In genomic region chr15:89173024-89173905, GRCm38 (mm10) we compare ENCODE assay signal across 7 mouse cellular contexts. TPM values are rescaled to one million over a fixed set of nuclear protein-coding genes. Genes with fewer than 3 reads are reported as not detected.
DNase-seq lines count a peak whose midpoint lies in the region; ATAC-seq and TF ChIP-seq lines count a peak whose summit lies in the region.

No protein-coding gene starts in this region.

- DNase-seq in thymus, adult 2 months = peak; percentile 21
- no peak for DNase-seq in thymus, adult 18-20 months
- peak; percentile 46 to 55 for DNase-seq in cerebellum, postnatal 36 days
- DNase-seq in kidney, postnatal 14 days = peak; percentile 80
- DNase-seq in stomach, postnatal 0 days (ENCODE audit: low spot score) = peak; percentile 71

- H3K4me3 ChIP-seq in thymus, adult 2 months (ENCODE audit: control insufficient read depth, insufficient read depth, low read length) = peak overlapping the region; percentile 37
- H3K4me3 ChIP-seq in heart, embryonic 16.5 days (ENCODE audit: low read length) = peak overlapping the region; percentile 74
- H3K4me3 ChIP-seq in macrophage (ENCODE audit: inconsistent target) = peak overlapping the region; percentile 46
- peak overlapping the region; percentile 57 for H3K4me3 ChIP-seq in stomach, postnatal 0 days (ENCODE audit: low read depth, low read length)

- H3K27ac ChIP-seq in thymus, adult 2 months (ENCODE audit: control insufficient read depth, insufficient read depth, low read length) = no peak overlapping the region; the same call in 1 of the 2 replicates
- peak overlapping the region; percentile 68 for H3K27ac ChIP-seq in heart, embryonic 16.5 days (ENCODE audit: low read length)
- H3K27ac ChIP-seq in macrophage = peak overlapping the region; percentile 90
- H3K27ac ChIP-seq in stomach, postnatal 0 days (replicated peaks) = peak overlapping the region; percentile 95

- no peak for TF ChIP-seq EP300 in stomach, postnatal 0 days (optimal IDR thresholded peaks at IDR 0.05)

- no peaks in the 10 kb centered on the region; the same call in none of the 2 replicates for H3K27me3 ChIP-seq in thymus, adult 2 months (ENCODE audit: control insufficient read depth, insufficient read depth, low read length)
- H3K27me3 ChIP-seq in heart, embryonic 16.5 days (ENCODE audit: control insufficient read depth, insufficient read depth, low read length) = no peaks in the 10 kb centered on the region
- H3K27me3 ChIP-seq in stomach, postnatal 0 days (ENCODE audit: control insufficient read depth, insufficient read depth, low read length) = no peaks in the 10 kb centered on the region

- no peaks in the 10 kb centered on the region for H3K36me3 ChIP-seq in thymus, adult 2 months (ENCODE audit: control insufficient read depth, insufficient read depth, low read length)
- peaks cover under 1% of the 10 kb centered on the region for H3K36me3 ChIP-seq in heart, embryonic 16.5 days (ENCODE audit: control insufficient read depth, insufficient read depth)
- H3K36me3 ChIP-seq in macrophage (ENCODE audit: inconsistent target) = peaks cover 15% of the 10 kb centered on the region
- H3K36me3 ChIP-seq in stomach, postnatal 0 days (ENCODE audit: control insufficient read depth, insufficient read depth, low read length) = no peaks in the 10 kb centered on the region

- under 1% methylated on average over 65 of the region's 65 CpGs for WGBS in thymus, adult 2 months
- under 1% methylated on average over 64 of the region's 65 CpGs for WGBS in heart, embryonic 16.5 days
- WGBS in macrophage (ENCODE audit: missing documents) = 2% methylated on average over 63 of the region's 65 CpGs
- under 1% methylated on average over 57 of the region's 65 CpGs for WGBS in stomach, postnatal 0 days

- peaks cover 95% of the 10 kb centered on the region for H3K79me2 ChIP-seq in macrophage (ENCODE audit: inconsistent target)

- peak overlapping the region; percentile 100 for H3K4me2 ChIP-seq in heart, embryonic 16.5 days (ENCODE audit: low read depth, low read length)
- H3K4me2 ChIP-seq in stomach, postnatal 0 days (replicated peaks; ENCODE audit: low read depth) = peak overlapping the region; percentile 100

- no peak for TF ChIP-seq POLR2A in thymus, adult 2 months (IDR thresholded peaks at IDR 0.05; ENCODE audit: control insufficient read depth, extremely low read depth, insufficient read depth, low read length, poor library complexity)

- H3K9ac ChIP-seq in heart, embryonic 16.5 days (ENCODE audit: low read length) = peak overlapping the region; percentile 87
- peak overlapping the region; percentile 71 for H3K9ac ChIP-seq in stomach, postnatal 0 days (ENCODE audit: low read length)

- no peak for TF ChIP-seq CTCF in thymus, adult 2 months (IDR thresholded peaks at IDR 0.05; ENCODE audit: borderline replicate concordance, control insufficient read depth, extremely low read depth, insufficient read depth, low read length, poor library complexity)
- peak; percentile 22; the same call in 1 of the 2 replicates for TF ChIP-seq CTCF in stomach, postnatal 0 days (IDR thresholded peaks at IDR 0.05; ENCODE audit: low read depth)

- no peaks in the 10 kb centered on the region for H3K9me3 ChIP-seq in heart, embryonic 16.5 days (replicated peaks; ENCODE audit: control insufficient read depth, low read length)
- H3K9me3 ChIP-seq in stomach, postnatal 0 days (ENCODE audit: control insufficient read depth, low read length) = no peaks in the 10 kb centered on the region

- ATAC-seq in heart, embryonic 16.5 days (replicated peaks; ENCODE audit: extremely low read depth, insufficient read depth, low FRiP score) = no peak
- ATAC-seq in stomach, postnatal 0 days (ENCODE audit: low FRiP score, low TSS enrichment) = peak; percentile 2; the same call in 1 of the 2 replicates

- peaks cover 24% of the 10 kb centered on the region for H3K4me1 ChIP-seq in thymus, adult 2 months (replicated peaks; ENCODE audit: control insufficient read depth, insufficient read depth, low read length)
- peaks cover 96% of the 10 kb centered on the region for H3K4me1 ChIP-seq in heart, embryonic 16.5 days (ENCODE audit: control insufficient read depth, insufficient read depth, low read length)
- peaks cover 39% of the 10 kb centered on the region for H3K4me1 ChIP-seq in stomach, postnatal 0 days (replicated peaks; ENCODE audit: control insufficient read depth, insufficient read depth)

RNA-seq across cellular contexts. Expression of gene Plxnb2, which starts 7.3 kb away (rescaled TPM):
- polyA plus RNA-seq in thymus, adult 2 months (2012; rRNA removed) = 42.8 and 54.6 TPM in 2 replicates
- polyA plus RNA-seq in heart, embryonic 16.5 days (2015; fragmentation: Nextera tagmentation; extraction: Ambion mirVana) = 91.8 and 104 TPM in 2 replicates
- total RNA-seq in macrophage (2018; cell fraction: chromatin; rRNA removed) = 100 to 1,000 TPM in 21 of 26 experiments, 10 to 100 TPM in 5; 56.4 to 466 (median 272) TPM
- total RNA-seq in macrophage (2018; cell fraction: cytosol; rRNA removed) = 100 to 1,000 TPM; 231 to 545 (median 345) TPM
- total RNA-seq in macrophage (2018; cell fraction: nucleus; rRNA removed) = 100 to 1,000 TPM; 287 to 804 (median 490) TPM
- 226 to 333 TPM (median 246 TPM) in 3 replicates for polyA plus RNA-seq in macrophage (2018)
- 75.2 and 85.9 TPM in 2 replicates for polyA plus RNA-seq in stomach, postnatal 0 days (2015; fragmentation: Nextera tagmentation; extraction: Ambion mirVana)

RNA-seq across cellular contexts. Expression of gene Dennd6b, which starts 23.0 kb away (rescaled TPM):
- polyA plus RNA-seq in thymus, adult 2 months (2012; rRNA removed) = 42.3 and 50.1 TPM in 2 replicates
- polyA plus RNA-seq in heart, embryonic 16.5 days (2015; fragmentation: Nextera tagmentation; extraction: Ambion mirVana) = 18.9 and 19.0 TPM in 2 replicates
- total RNA-seq in macrophage (2018; cell fraction: chromatin; rRNA removed) = 10 to 100 TPM; 13.0 to 92.2 (median 42.9) TPM
- total RNA-seq in macrophage (2018; cell fraction: cytosol; rRNA removed) = 1 to 10 TPM in 15 of 26 experiments, under 1 TPM in 11; 0.47 to 5.8 (median 1.3) TPM
- 10 to 100 TPM in 25 of 26 experiments, 1 to 10 TPM in 1; 7.9 to 62.1 (median 21.2) TPM for total RNA-seq in macrophage (2018; cell fraction: nucleus; rRNA removed)
- polyA plus RNA-seq in macrophage (2018) = 0.80 to 2.0 TPM (median 1.1 TPM) in 3 replicates
- 4.1 and 5.3 TPM in 2 replicates for polyA plus RNA-seq in stomach, postnatal 0 days (2015; fragmentation: Nextera tagmentation; extraction: Ambion mirVana)

RNA-seq across cellular contexts. Expression of gene Mapk11, which starts 23.8 kb away (rescaled TPM):
- 27.3 and 28.6 TPM in 2 replicates for polyA plus RNA-seq in thymus, adult 2 months (2012; rRNA removed)
- polyA plus RNA-seq in heart, embryonic 16.5 days (2015; fragmentation: Nextera tagmentation; extraction: Ambion mirVana) = 3.6 and 4.1 TPM in 2 replicates
- total RNA-seq in macrophage (2018; cell fraction: chromatin; rRNA removed) = 10 to 100 TPM in 5 of 26 experiments, 1 to 10 TPM in 21; 2.3 to 40.1 (median 4.9) TPM
- 1 to 10 TPM in 19 of 26 experiments, under 1 TPM in 7; 0.62 to 1.9 (median 1.3) TPM for total RNA-seq in macrophage (2018; cell fraction: cytosol; rRNA removed)
- total RNA-seq in macrophage (2018; cell fraction: nucleus; rRNA removed) = 10 to 100 TPM in 2 of 26 experiments, 1 to 10 TPM in 24; 1.5 to 17.6 (median 2.8) TPM
- 0.79 to 2.1 TPM (median 1.5 TPM) in 3 replicates for polyA plus RNA-seq in macrophage (2018)
- 1.8 and 2.1 TPM in 2 replicates for polyA plus RNA-seq in stomach, postnatal 0 days (2015; fragmentation: Nextera tagmentation; extraction: Ambion mirVana)

RNA-seq across cellular contexts. Expression of gene Mapk12, which starts 32.8 kb away (rescaled TPM):
- 2.9 and 3.1 TPM in 2 replicates for polyA plus RNA-seq in thymus, adult 2 months (2012; rRNA removed)
- polyA plus RNA-seq in heart, embryonic 16.5 days (2015; fragmentation: Nextera tagmentation; extraction: Ambion mirVana) = 17.7 and 18.4 TPM in 2 replicates
- total RNA-seq in macrophage (2018; cell fraction: chromatin; rRNA removed) = 1 to 10 TPM in 1 of 26 experiments, under 1 TPM in 9, not detected in 16; 0.42 to 1.8 (median 0.62) TPM
- total RNA-seq in macrophage (2018; cell fraction: cytosol; rRNA removed) = under 1 TPM in 8 of 26 experiments, not detected in 18; 0.09 to 0.26 (median 0.14) TPM
- under 1 TPM in 3 of 26 experiments, not detected in 23; 0.35 to 0.99 (median 0.47) TPM for total RNA-seq in macrophage (2018; cell fraction: nucleus; rRNA removed)
- 0.09 TPM in 1 of 3 replicates, not detected in the others for polyA plus RNA-seq in macrophage (2018)
- 3.1 and 3.2 TPM in 2 replicates for polyA plus RNA-seq in stomach, postnatal 0 days (2015; fragmentation: Nextera tagmentation; extraction: Ambion mirVana)

RNA-seq across cellular contexts. Expression of gene Ppp6r2, which starts 38.1 kb away (rescaled TPM):
- polyA plus RNA-seq in thymus, adult 2 months (2012; rRNA removed) = 299 and 592 TPM in 2 replicates
- polyA plus RNA-seq in heart, embryonic 16.5 days (2015; fragmentation: Nextera tagmentation; extraction: Ambion mirVana) = 18.2 and 21.3 TPM in 2 replicates
- 100 to 1,000 TPM in 9 of 26 experiments, 10 to 100 TPM in 15, 1 to 10 TPM in 2; 8.9 to 124 (median 81.9) TPM for total RNA-seq in macrophage (2018; cell fraction: chromatin; rRNA removed)
- total RNA-seq in macrophage (2018; cell fraction: cytosol; rRNA removed) = 10 to 100 TPM; 16.3 to 43.0 (median 25.8) TPM
- total RNA-seq in macrophage (2018; cell fraction: nucleus; rRNA removed) = 10 to 100 TPM in 24 of 26 experiments, 1 to 10 TPM in 2; 8.8 to 85.5 (median 51.4) TPM
- polyA plus RNA-seq in macrophage (2018) = 15.7 to 23.8 TPM (median 17.1 TPM) in 3 replicates
- polyA plus RNA-seq in stomach, postnatal 0 days (2015; fragmentation: Nextera tagmentation; extraction: Ambion mirVana) = 16.2 and 17.2 TPM in 2 replicates

Comparison
In these comparisons a context has a peak if more than half of its experiments do, and no peak if none do; other contexts are left out.
1. DNase-seq: peak in thymus, adult 2 months (single experiment), cerebellum, postnatal 36 days (2 of 2), kidney, postnatal 14 days (single experiment) and stomach, postnatal 0 days (single experiment); none in thymus, adult 18-20 months (0 of 2).
2. Peak in every context shown above with its lines, with median percentiles within 50 percentile points of each other: H3K4me3 ChIP-seq.